Mouse (Mus musculus): ENCODE measurements around the gene Gpc2.

- no peak for TF ChIP-seq CTCF (IDR thresholded peaks at IDR 0.05; ENCODE audit: insufficient read depth, low read depth, low read length)
- no peak for TF ChIP-seq POLR2A (IDR thresholded peaks at IDR 0.05; ENCODE audit: insufficient read depth, low read depth, low read length)
Observed at GRCm38 (mm10) chr5:138258993-138259392, 20.8 kb downstream of the Gpc2 start.

All from olfactory bulb, adult 2 months (tissue).